Mouse (Mus musculus) stomach, embryonic 16.5 days (tissue): ENCODE data around the gene Katnbl1. TPM values are rescaled to one million over a fixed set of nuclear protein-coding genes. Genes with fewer than 3 reads are reported as not detected.
"Not testable (repeated sequence)": the region's sequence is repeated elsewhere in the genome, so short reads cannot be mapped to it uniquely, and the experiment has no call there.

Source experiments
- ATAC-seq: fragments of 200-750 bp; cut with Nextera tagmentation; 2 replicates; pipeline ENCODE4 v1.8.0; 2017; ENCODE audit warnings: moderate number of reproducible peaks, moderate TSS enrichment; ENCODE audit not compliant: insufficient read depth, low FRiP score
- H3K27ac ChIP-seq: fragments of 300-500 bp; sonication (generic); 2 replicates; pipeline ENCODE4 v1.5.1; 2014; ENCODE audit warnings: low read length
- H3K27me3 ChIP-seq: fragments of 300-500 bp; sonication (generic); 2 replicates; pipeline ENCODE4 v1.6.1; 2014; ENCODE audit warnings: low read length, control low read depth, mixed read lengths; ENCODE audit not compliant: control insufficient read depth, insufficient read depth
- H3K36me3 ChIP-seq: fragments of 300-500 bp; sonication (generic); 2 replicates; pipeline ENCODE4 v1.6.1; 2014; ENCODE audit warnings: low read length; ENCODE audit not compliant: control insufficient read depth, insufficient read depth
- H3K4me1 ChIP-seq: fragments of 300-500 bp; sonication (generic); 2 replicates; pipeline ENCODE4 v1.6.1; 2014; ENCODE audit warnings: low read length, control low read depth, mixed read lengths; ENCODE audit not compliant: control insufficient read depth, insufficient read depth
- H3K4me2 ChIP-seq: fragments of 300-500 bp; sonication (generic); 2 replicates; pipeline ENCODE4 v1.6.1; 2014; ENCODE audit warnings: low read depth, low read length, mixed read lengths
- H3K4me3 ChIP-seq: fragments of 300-500 bp; sonication (generic); replicated peaks from 2 replicates; pipeline ENCODE4 v1.5.1; 2014; ENCODE audit warnings: mild to moderate bottlenecking, low read length
- H3K9ac ChIP-seq: fragments of 300-500 bp; sonication (generic); 2 replicates; pipeline ENCODE4 v1.6.1; 2014; ENCODE audit warnings: low read length
- H3K9me3 ChIP-seq: fragments of 300-500 bp; sonication (generic); replicated peaks from 2 replicates; pipeline ENCODE4 v1.6.1; 2016; ENCODE audit warnings: low read length, control low read depth; ENCODE audit not compliant: control insufficient read depth
- WGBS: fragments of 180-500 bp; shearing (Covaris S2); extraction: QIAGEN DNeasy Blood & Tissue Kit; methylation state at CpG from one replicate; pipeline ENCODE4 v1.1.7; 2014; 5-methylcytosine and 5-hydroxymethylcytosine counted together
- polyA plus RNA-seq: library from polyadenylated mRNA; unstranded; fragments of >200 nt; fragmentation: Nextera tagmentation; extraction: Ambion mirVana; gene quantifications from 2 replicates; pipeline ENCODE4 v1.2.1, GENCODE M21; 2015

The Katnbl1 gene
- polyA plus RNA-seq, 1 experiment from 2014 or later = 46.9 TPM

- no peaks in the 10 kb centered on the region for H3K36me3 ChIP-seq
Measured at GRCm38 (mm10) chr2:112430403-112430802, 51.4 kb downstream of the Katnbl1 start.

GRCm38 (mm10) chr2:112432523-112432922, 53.5 kb downstream of the Katnbl1 start:
- 88% methylated on average over 2 of the region's 2 CpGs for WGBS
- Histone ChIP-seq H3K27me3 (no peaks in the 10 kb centered on the region), H3K9ac (no peak overlapping the region), H3K27ac (no peak overlapping the region), H3K4me2 (no peak overlapping the region), H3K4me1 (no peaks in the 10 kb centered on the region), H3K36me3 (no peaks in the 10 kb centered on the region), H3K4me3 (no peak overlapping the region), H3K9me3 (no peaks in the 10 kb centered on the region)
- ATAC-seq = no peak

More at GRCm38 (mm10) chr2:112430403-112430802, 51.4 kb downstream of the Katnbl1 start:
- H3K4me1 ChIP-seq = no peaks in the 10 kb centered on the region
- H3K9ac ChIP-seq = no peak overlapping the region
- H3K9me3 ChIP-seq = no peaks in the 10 kb centered on the region
- no peak overlapping the region for H3K4me3 ChIP-seq
- H3K4me2 ChIP-seq = no peak overlapping the region
- ATAC-seq = no peak
- H3K27me3 ChIP-seq = no peaks in the 10 kb centered on the region
- no peak overlapping the region for H3K27ac ChIP-seq
- 32% methylated on average over 5 of the region's 5 CpGs for WGBS

- H3K4me1 ChIP-seq = no peaks in the 10 kb centered on the region
- 54% methylated on average over 2 of the region's 2 CpGs for WGBS
- ATAC-seq = no peak
- H3K4me2 ChIP-seq = no peak overlapping the region
- no peak overlapping the region for H3K27ac ChIP-seq
- H3K36me3 ChIP-seq = no peaks in the 10 kb centered on the region
- no peak overlapping the region for H3K4me3 ChIP-seq
- H3K27me3 ChIP-seq = no peaks in the 10 kb centered on the region
- no peak overlapping the region for H3K9ac ChIP-seq
- no peaks in the 10 kb centered on the region for H3K9me3 ChIP-seq
Measured at GRCm38 (mm10) chr2:112433359-112433758, 54.3 kb downstream of the Katnbl1 start.

GRCm38 (mm10) chr2:112436292-112436691, 57.3 kb downstream of the Katnbl1 start:
- no peak overlapping the region for H3K4me3 ChIP-seq
- H3K4me1 ChIP-seq = no peaks in the 10 kb centered on the region
- WGBS = 73% methylated on average over 4 of the region's 4 CpGs
- no peaks in the 10 kb centered on the region for H3K9me3 ChIP-seq
- no peak overlapping the region for H3K4me2 ChIP-seq
- no peaks in the 10 kb centered on the region for H3K36me3 ChIP-seq
- no peak overlapping the region for H3K9ac ChIP-seq
- no peak overlapping the region for H3K27ac ChIP-seq
- no peaks in the 10 kb centered on the region for H3K27me3 ChIP-seq
- ATAC-seq = no peak

- no peak overlapping the region for H3K27ac ChIP-seq
- no peak for ATAC-seq
- WGBS = 86% methylated on average over 2 of the region's 2 CpGs
Measured at GRCm38 (mm10) chr2:112437589-112437988, 58.6 kb downstream of the Katnbl1 start.

GRCm38 (mm10) chr2:112443491-112443890, 64.5 kb downstream of the Katnbl1 start:
- Histone ChIP-seq H3K27ac (no peak overlapping the region), H3K9ac (no peak overlapping the region), H3K27me3 (no peaks in the 10 kb centered on the region), H3K36me3 (no peaks in the 10 kb centered on the region), H3K4me3 (no peak overlapping the region), H3K9me3 (no peaks in the 10 kb centered on the region), H3K4me1 (no peaks in the 10 kb centered on the region), H3K4me2 (no peak overlapping the region)
- WGBS = 70% methylated on average over 2 of the region's 2 CpGs
- ATAC-seq = no peak

More at GRCm38 (mm10) chr2:112437589-112437988, 58.6 kb downstream of the Katnbl1 start:
- no peak overlapping the region for H3K4me2 ChIP-seq
- no peak overlapping the region for H3K4me3 ChIP-seq
- H3K4me1 ChIP-seq = no peaks in the 10 kb centered on the region
- no peaks in the 10 kb centered on the region for H3K9me3 ChIP-seq
- H3K36me3 ChIP-seq = no peaks in the 10 kb centered on the region
- no peaks in the 10 kb centered on the region for H3K27me3 ChIP-seq
- no peak overlapping the region for H3K9ac ChIP-seq

- Histone ChIP-seq H3K4me1 (no peaks in the 10 kb centered on the region), H3K27me3 (no peaks in the 10 kb centered on the region), H3K9ac (no peak overlapping the region), H3K9me3 (no peaks in the 10 kb centered on the region), H3K36me3 (no peaks in the 10 kb centered on the region), H3K27ac (no peak overlapping the region), H3K4me2 (no peak overlapping the region), H3K4me3 (no peak overlapping the region)
- no peak for ATAC-seq
Measured at GRCm38 (mm10) chr2:112445511-112445910, 66.5 kb downstream of the Katnbl1 start.

GRCm38 (mm10) chr2:112448046-112448445, 69.0 kb downstream of the Katnbl1 start:
- not testable (repeated sequence) for H3K4me3 ChIP-seq, H3K9ac ChIP-seq, ATAC-seq, H3K4me2 ChIP-seq, H3K27ac ChIP-seq, H3K36me3 ChIP-seq, H3K9me3 ChIP-seq, H3K4me1 ChIP-seq, H3K27me3 ChIP-seq
- 71% methylated on average over 4 of the region's 4 CpGs for WGBS

GRCm38 (mm10) chr2:112448510-112449059, 69.6 kb downstream of the Katnbl1 start:
- H3K4me1 ChIP-seq = no peaks in the 10 kb centered on the region
- no peaks in the 10 kb centered on the region for H3K9me3 ChIP-seq
- H3K36me3 ChIP-seq = no peaks in the 10 kb centered on the region
- H3K9ac ChIP-seq = no peak overlapping the region
- no peak for ATAC-seq
- H3K4me3 ChIP-seq = no peak overlapping the region
- no peak overlapping the region for H3K4me2 ChIP-seq
- no peaks in the 10 kb centered on the region for H3K27me3 ChIP-seq
- no peak overlapping the region for H3K27ac ChIP-seq
